Mouse (Mus musculus) limb, embryonic 11.5 days (tissue): ENCODE data around the gene Pacsin3. TPM values are rescaled to one million over a fixed set of nuclear protein-coding genes. Genes with fewer than 3 reads are reported as not detected.

Source experiments
- ATAC-seq: fragments of 200-750 bp; cut with Nextera tagmentation; 2 replicates; pipeline ENCODE4 v1.8.0; 2017; ENCODE audit warnings: low read depth; ENCODE audit not compliant: insufficient number of reproducible peaks, low FRiP score, low TSS enrichment
- DNase-seq: peaks from one replicate; pipeline ENCODE4 v3.0.0-alpha.2; 2015; ENCODE audit warnings: low spot score
- H3K27ac ChIP-seq: fragments of 300-500 bp; sonication (generic); replicated peaks from 2 replicates; pipeline ENCODE4 v1.5.1; 2014; ENCODE audit warnings: low read depth, mild to moderate bottlenecking, low read length
- H3K27me3 ChIP-seq: fragments of 300-500 bp; sonication (generic); 2 replicates; pipeline ENCODE4 v1.6.1; 2014; ENCODE audit warnings: mild to moderate bottlenecking, low read length, mixed read lengths; ENCODE audit not compliant: control insufficient read depth, insufficient read depth
- H3K36me3 ChIP-seq: fragments of 300-500 bp; sonication (generic); 2 replicates; pipeline ENCODE4 v1.6.1; 2014; ENCODE audit warnings: mild to moderate bottlenecking, low read length, moderate library complexity, mixed read lengths; ENCODE audit not compliant: control insufficient read depth, insufficient read depth
- H3K4me1 ChIP-seq: fragments of 300-500 bp; sonication (generic); 2 replicates; pipeline ENCODE4 v1.6.1; 2014; ENCODE audit warnings: low read length, mixed read lengths; ENCODE audit not compliant: control insufficient read depth, insufficient read depth
- H3K4me2 ChIP-seq: fragments of 300-500 bp; sonication (generic); 2 replicates; pipeline ENCODE4 v1.6.1; 2014; ENCODE audit warnings: low read depth, mild to moderate bottlenecking, moderate library complexity; ENCODE audit not compliant: severe bottlenecking
- H3K4me3 ChIP-seq: fragments of 300-500 bp; sonication (generic); 2 replicates; pipeline ENCODE4 v1.5.1; 2014; ENCODE audit warnings: low read depth, low read length
- H3K9ac ChIP-seq: fragments of 300-500 bp; sonication (generic); 2 replicates; pipeline ENCODE4 v1.6.1; 2014; ENCODE audit warnings: mild to moderate bottlenecking, low read length
- H3K9me3 ChIP-seq: fragments of 300-500 bp; sonication (generic); 2 replicates; pipeline ENCODE4 v1.6.1; 2016; ENCODE audit warnings: low read length; ENCODE audit not compliant: control insufficient read depth
- WGBS: fragments of 180-500 bp; shearing (Covaris S2); extraction: QIAGEN DNeasy Blood & Tissue Kit; methylation state at CpG from one replicate; pipeline ENCODE4 v1.1.7; 2014; 5-methylcytosine and 5-hydroxymethylcytosine counted together
- polyA plus RNA-seq: library from polyadenylated mRNA; unstranded; fragments of >200 nt; fragmentation: Nextera tagmentation; extraction: Ambion mirVana; gene quantifications from 2 replicates; pipeline ENCODE4 v1.2.1, GENCODE M21; 2014

Pacsin3 gene
- 29.5 and 31.8 TPM in 2 replicates for polyA plus RNA-seq

DNA sequence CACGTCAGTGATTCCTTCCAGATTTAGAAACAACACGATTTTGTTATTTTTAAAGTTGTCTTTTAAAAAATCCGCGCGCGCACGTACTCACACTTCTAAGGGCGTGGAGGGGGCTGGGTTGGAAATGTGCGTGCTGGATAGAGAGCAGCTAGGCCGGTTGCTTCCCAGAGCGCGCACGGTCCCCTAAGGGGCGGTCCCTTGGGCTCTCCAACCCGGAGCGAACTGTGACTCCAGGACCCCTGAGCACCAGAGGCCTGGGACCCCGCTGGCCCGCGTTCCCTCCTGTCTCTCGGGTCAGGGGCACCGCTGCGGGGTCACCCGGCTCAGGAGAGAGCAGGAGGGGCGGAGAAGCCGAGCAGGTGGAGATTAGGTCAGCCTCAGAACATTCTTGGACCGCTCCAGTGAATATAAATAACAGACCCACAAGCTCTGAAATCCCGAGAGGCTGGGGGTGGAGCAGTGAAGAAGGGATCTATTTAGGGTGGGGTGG is at the start of gene Pacsin3:
Gene Pacsin3, plus strand, starts transcription at position 294 of the 490 bp plus-strand sequence.
- Histone ChIP-seq H3K9me3 (no peaks in the 10 kb centered on the region), H3K4me3 (peak within 1 kb of the TSS; percentile 67), H3K27ac (peak within 1 kb of the TSS; percentile 61), H3K4me1 (peaks cover 27% of the 10 kb centered on the region), H3K36me3 (no peaks in the 10 kb centered on the region), H3K27me3 (peaks cover 10% of the 10 kb centered on the region), H3K9ac (peak within 1 kb of the TSS; percentile 72), H3K4me2 (peak within 1 kb of the TSS; percentile 95)
- WGBS = under 1% methylated on average over 27 of the region's 27 CpGs
- DNase-seq (peak; percentile 58), ATAC-seq (no peak; the same call in 1 of the 2 replicates)

DNA sequence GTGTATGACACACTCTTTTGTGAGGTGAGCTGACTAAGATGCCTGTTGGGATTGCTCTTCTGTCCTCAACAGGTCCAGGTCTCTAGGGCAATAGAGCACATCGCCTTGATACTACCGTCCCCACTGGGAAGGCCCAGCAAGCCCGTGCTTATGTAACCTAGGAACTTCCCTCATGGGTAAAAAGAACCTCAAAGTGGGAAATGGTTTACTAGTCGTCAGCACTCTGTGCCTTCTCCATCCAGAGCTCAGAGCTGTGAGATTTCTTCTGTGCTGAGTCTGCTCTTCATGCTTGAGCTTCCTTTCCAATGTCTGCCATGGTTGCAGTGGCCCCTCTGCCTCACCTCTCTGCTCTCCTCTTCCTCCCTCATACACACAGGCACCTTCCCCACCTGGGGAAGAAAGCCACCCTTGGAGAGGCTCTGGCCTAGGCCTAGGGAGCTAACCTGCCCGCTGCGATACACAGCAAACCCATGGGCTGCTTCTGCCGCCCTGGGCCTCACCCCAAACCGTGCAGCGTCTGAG is 49.4 kb upstream of the Pacsin3 start:
- Histone ChIP-seq H3K9me3 (no peaks in the 10 kb centered on the region), H3K36me3 (peaks cover 23% of the 10 kb centered on the region; the same call in 1 of the 2 replicates)
- 89% methylated on average over 9 of the region's 9 CpGs for WGBS

DNA sequence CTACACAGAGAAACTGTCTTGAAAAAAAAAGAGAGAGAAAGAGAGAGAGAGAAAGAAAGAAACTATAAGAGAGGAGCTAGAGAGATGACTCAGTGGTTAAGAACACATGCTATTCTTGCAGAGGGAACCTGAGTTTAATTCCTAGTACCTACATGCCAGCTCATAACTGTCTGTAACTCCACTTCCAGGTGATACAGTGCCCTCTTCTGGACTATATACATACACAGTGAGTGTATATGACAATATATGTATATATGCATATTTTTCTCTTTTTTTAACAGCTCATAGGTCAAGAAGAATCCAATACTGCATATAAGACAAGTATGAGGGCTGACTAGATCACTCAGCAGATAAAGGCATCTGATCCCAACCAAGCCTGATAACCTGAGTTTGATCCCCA is 42.4 kb upstream of the Pacsin3 start:
- Histone ChIP-seq H3K36me3 (peaks cover 14% of the 10 kb centered on the region; the same call in 1 of the 2 replicates), H3K4me3 (no peak overlapping the region), H3K4me2 (no peak overlapping the region), H3K4me1 (no peaks in the 10 kb centered on the region), H3K27ac (no peak overlapping the region), H3K9ac (no peak overlapping the region), H3K27me3 (no peaks in the 10 kb centered on the region), H3K9me3 (no peaks in the 10 kb centered on the region)
- DNase-seq = no peak
- no peak for ATAC-seq

More for the DNA sequence above, 49.4 kb upstream of the Pacsin3 start:
- Histone ChIP-seq H3K27me3 (no peaks in the 10 kb centered on the region), H3K4me1 (peaks cover 6% of the 10 kb centered on the region), H3K4me3 (no peak overlapping the region), H3K9ac (no peak overlapping the region), H3K27ac (no peak overlapping the region), H3K4me2 (no peak overlapping the region)
- no peak for ATAC-seq
- DNase-seq = no peak

GRCm38 (mm10) chr2:91217032-91217431 is 38.7 kb upstream of the Pacsin3 start:
- WGBS = 79% methylated on average over 4 of the region's 4 CpGs
- Histone ChIP-seq H3K27ac (no peak overlapping the region), H3K9ac (no peak overlapping the region), H3K4me2 (no peak overlapping the region), H3K36me3 (peaks cover 4% of the 10 kb centered on the region; the same call in 1 of the 2 replicates), H3K27me3 (no peaks in the 10 kb centered on the region), H3K4me1 (no peaks in the 10 kb centered on the region), H3K9me3 (no peaks in the 10 kb centered on the region), H3K4me3 (no peak overlapping the region)
- ATAC-seq (no peak), DNase-seq (no peak)

GRCm38 (mm10) chr2:91220501-91220900 is 35.3 kb upstream of the Pacsin3 start:
- no peak for ATAC-seq
- Histone ChIP-seq H3K4me3 (no peak overlapping the region), H3K4me1 (no peaks in the 10 kb centered on the region), H3K9me3 (no peaks in the 10 kb centered on the region), H3K27ac (no peak overlapping the region), H3K27me3 (no peaks in the 10 kb centered on the region), H3K4me2 (no peak overlapping the region), H3K9ac (no peak overlapping the region), H3K36me3 (no peaks in the 10 kb centered on the region)
- DNase-seq = no peak
- over 99% methylated on average over 3 of the region's 3 CpGs for WGBS

DNA sequence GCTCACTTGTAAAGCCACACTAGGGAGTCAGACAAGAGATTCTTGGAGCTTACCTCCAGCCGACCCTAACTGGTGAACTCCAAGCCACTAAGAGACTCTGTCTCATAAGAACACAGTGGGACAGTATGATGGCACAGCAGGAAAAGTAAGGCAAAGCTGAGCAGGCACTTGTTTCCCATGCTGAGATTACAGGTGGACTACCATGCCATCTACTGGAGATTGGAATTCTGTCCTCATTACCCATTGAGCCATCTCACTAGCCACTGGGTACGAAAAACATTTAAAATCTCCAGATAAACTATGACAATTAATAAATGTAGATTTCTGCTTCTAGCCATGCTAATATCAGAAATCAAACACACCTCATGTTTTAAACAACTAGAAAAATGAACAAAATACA is 32.1 kb upstream of the Pacsin3 start:
- ATAC-seq (no peak), DNase-seq (no peak)
- H3K9me3 ChIP-seq = no peaks in the 10 kb centered on the region
- H3K4me3 ChIP-seq = no peak overlapping the region
- no peaks in the 10 kb centered on the region for H3K36me3 ChIP-seq
- H3K4me1 ChIP-seq = no peaks in the 10 kb centered on the region
- H3K4me2 ChIP-seq = no peak overlapping the region
- WGBS = 79% methylated on average over 2 of the region's 2 CpGs
- H3K9ac ChIP-seq = no peak overlapping the region
- no peak overlapping the region for H3K27ac ChIP-seq
- H3K27me3 ChIP-seq = no peaks in the 10 kb centered on the region

DNA sequence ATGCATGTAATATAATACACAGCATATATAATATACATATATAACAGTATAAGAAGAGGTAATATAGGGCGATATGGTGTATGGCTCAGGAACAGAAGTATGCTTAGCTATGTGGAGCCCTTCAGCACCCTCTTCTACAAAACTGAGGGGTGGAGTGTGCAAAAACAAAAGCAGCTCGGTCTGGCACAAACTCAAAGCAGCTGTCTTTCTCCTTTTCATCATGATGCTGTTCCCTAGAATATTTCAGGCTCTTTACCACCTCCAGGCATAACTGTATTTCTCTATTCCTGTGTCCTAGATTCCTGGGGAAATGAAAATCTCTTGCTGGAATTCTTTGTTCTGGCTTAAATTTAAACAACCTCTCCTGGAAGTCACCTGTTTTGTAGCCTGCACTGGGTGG is 26.0 kb upstream of the Pacsin3 start:
- Histone ChIP-seq H3K27ac (no peak overlapping the region), H3K4me3 (no peak overlapping the region), H3K36me3 (no peaks in the 10 kb centered on the region), H3K4me1 (no peaks in the 10 kb centered on the region), H3K4me2 (no peak overlapping the region), H3K9me3 (no peaks in the 10 kb centered on the region), H3K9ac (no peak overlapping the region), H3K27me3 (no peaks in the 10 kb centered on the region)
- ATAC-seq (no peak), DNase-seq (no peak)
- 75% methylated on average over 2 of the region's 2 CpGs for WGBS

GRCm38 (mm10) chr2:91236601-91237510 is 18.9 kb upstream of the Pacsin3 start, which contains the start of gene Ddb2:
Gene Ddb2, minus strand, starts transcription at chr2:91236982.
- DNase-seq (peak; percentile 98), ATAC-seq (peak; percentile 99)
- Histone ChIP-seq H3K4me3 (peak within 1 kb of the TSS; percentile 52), H3K9ac (peak within 1 kb of the TSS; percentile 68), H3K4me2 (peak within 1 kb of the TSS; percentile 77), H3K27me3 (no peaks in the 10 kb centered on the region), H3K36me3 (no peaks in the 10 kb centered on the region), H3K9me3 (no peaks in the 10 kb centered on the region), H3K27ac (peak within 1 kb of the TSS; percentile 79), H3K4me1 (no peaks in the 10 kb centered on the region)
- 1% methylated on average over 48 of the region's 48 CpGs for WGBS
